Mouse (Mus musculus) Muller cell, postnatal 12 days (primary cell): Measurements from ENCODE around the gene Phb2.

Source experiments
- DNase-seq: peaks from one replicate; pipeline ENCODE4 v3.0.0-alpha.2; 2015; ENCODE audit errors: inconsistent ontology term

The Phb2 gene

GRCm38 (mm10) chr6:124746654-124747632 is 34.8 kb downstream of the Phb2 start:
- no peak for DNase-seq

- no peak for DNase-seq
These were observed 38.3 kb downstream of the Phb2 start for GRCm38 (mm10) chr6:124750405-124750804.

- DNase-seq, result no peak
These were observed 41.7 kb downstream of the Phb2 start for GRCm38 (mm10) chr6:124753861-124754260.

GRCm38 (mm10) chr6:124755306-124755705 is 43.2 kb downstream of the Phb2 start:
- no peak for DNase-seq

GRCm38 (mm10) chr6:124755831-124756595 is 43.9 kb downstream of the Phb2 start, which contains the start of the genes Gm45234 and Atn1:
Gene Gm45234, minus strand, starts transcription at chr6:124756021.
Gene Atn1, minus strand, starts transcription at chr6:124756524.
- DNase-seq, result peak; percentile 92

- DNase-seq, result peak; percentile 94
These were observed 44.7 kb downstream of the Phb2 start for GRCm38 (mm10) chr6:124756652-124757350.

GRCm38 (mm10) chr6:124757351-124757880 is 45.3 kb downstream of the Phb2 start:
- DNase-seq, result peak; percentile 60

- peak; percentile 91 for DNase-seq
These were observed 46.0 kb downstream of the Phb2 start for GRCm38 (mm10) chr6:124757909-124758848.

GRCm38 (mm10) chr6:124758849-124759232 is 46.7 kb downstream of the Phb2 start:
- no peak for DNase-seq

GRCm38 (mm10) chr6:124759259-124759658 is 47.1 kb downstream of the Phb2 start:
- peak; percentile 63 for DNase-seq

GRCm38 (mm10) chr6:124765951-124766350 is 53.8 kb downstream of the Phb2 start:
- no peak for DNase-seq
